ENCODE assay signal across 7 mouse cellular contexts in the genomic region with DNA sequence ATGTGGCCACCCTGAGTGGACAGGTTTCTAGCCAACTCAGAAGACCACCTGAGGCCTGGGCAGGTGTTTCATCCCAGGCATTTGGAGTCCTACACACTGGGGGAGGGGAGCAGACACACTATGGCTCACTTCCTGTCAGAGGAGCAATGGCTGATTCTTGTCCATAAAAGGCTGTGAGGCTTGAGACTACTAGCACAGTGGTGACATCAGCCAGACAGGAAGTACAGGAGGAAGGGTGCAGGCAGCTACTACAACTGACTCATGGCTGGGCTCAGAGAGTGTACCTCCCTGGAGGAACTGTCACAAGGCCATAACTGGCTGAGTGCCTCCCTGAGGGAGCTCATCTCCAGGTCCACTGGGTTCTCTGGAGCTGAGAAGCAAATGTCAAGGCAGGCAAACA. TPM values are rescaled to one million over a fixed set of nuclear protein-coding genes. Genes with fewer than 3 reads are reported as not detected.
DNase-seq lines count a peak whose midpoint lies in the region; ATAC-seq and TF ChIP-seq lines count a peak whose summit lies in the region.

No protein-coding gene starts in this region.

- no peak overlapping the region for H3K4me2 ChIP-seq in intestine, embryonic 15.5 days (replicated peaks)
- no peak overlapping the region for H3K4me2 ChIP-seq in liver, embryonic 15.5 days

- intact Hi-C loops in gastrocnemius, postnatal 14 days (cut with DNase I; ENCODE audit: low total_unique reads): no loop called here

- TF ChIP-seq CTCF in spleen, adult 2 months (IDR thresholded peaks at IDR 0.05; ENCODE audit: extremely low read depth, insufficient read depth, insufficient read length, insufficient replicate concordance): no peak

- H3K9me3 ChIP-seq in intestine, embryonic 15.5 days: no peaks in the 10 kb centered on the region
- H3K9me3 ChIP-seq in liver, embryonic 15.5 days (replicated peaks): no peaks in the 10 kb centered on the region

- peak overlapping the region; percentile 95 for H3K27ac ChIP-seq in intestine, embryonic 15.5 days
- peak overlapping the region; percentile 65; the same call in 1 of the 2 replicates for H3K27ac ChIP-seq in liver, embryonic 15.5 days (replicated peaks)
- H3K27ac ChIP-seq in spleen, adult 2 months (ENCODE audit: insufficient read depth, low read length): peak overlapping the region; percentile 89

- peak; percentile 46 to 50 for DNase-seq in right cerebral cortex, adult 2 months (ENCODE audit: low spot score in 2 of 2)
- DNase-seq in right cerebral cortex, postnatal 4 days: no peak
- DNase-seq in gastrocnemius, postnatal 14 days: peak; percentile 58
- DNase-seq in spleen, adult 2 months (ENCODE audit: low read depth in 1 of 2, low spot score in 2 of 2): peak; percentile 71 to 83

- peak; percentile 81 for ATAC-seq in activated CD4-positive, CD25-positive, alpha-beta regulatory T cell, adult 4 months
- peak; percentile 46 for ATAC-seq in intestine, embryonic 15.5 days
- ATAC-seq in liver, embryonic 15.5 days (ENCODE audit: insufficient read depth): peak; percentile 58

- peaks cover 27% of the 10 kb centered on the region for H3K36me3 ChIP-seq in intestine, embryonic 15.5 days
- H3K36me3 ChIP-seq in liver, embryonic 15.5 days (replicated peaks): peaks cover 91% of the 10 kb centered on the region
- H3K36me3 ChIP-seq in spleen, adult 2 months (ENCODE audit: control insufficient read depth, insufficient read depth, low read length): peaks cover 52% of the 10 kb centered on the region

- no peaks in the 10 kb centered on the region for H3K27me3 ChIP-seq in intestine, embryonic 15.5 days (replicated peaks)
- H3K27me3 ChIP-seq in liver, embryonic 15.5 days: no peaks in the 10 kb centered on the region
- no peaks in the 10 kb centered on the region for H3K27me3 ChIP-seq in spleen, adult 2 months (ENCODE audit: control insufficient read depth, insufficient read depth, low read length)

- peaks cover 49% of the 10 kb centered on the region for H3K4me1 ChIP-seq in intestine, embryonic 15.5 days (replicated peaks)
- H3K4me1 ChIP-seq in liver, embryonic 15.5 days (replicated peaks): peaks cover 67% of the 10 kb centered on the region
- H3K4me1 ChIP-seq in spleen, adult 2 months (ENCODE audit: control insufficient read depth, insufficient read depth, insufficient read length): peaks cover 64% of the 10 kb centered on the region

- 0 out of 2 replicates have a peak overlapping the region, but pooled peaks have one; percentile 11 for H3K9ac ChIP-seq in intestine, embryonic 15.5 days
- no peak overlapping the region for H3K9ac ChIP-seq in liver, embryonic 15.5 days

- no peak overlapping the region for H3K4me3 ChIP-seq in intestine, embryonic 15.5 days (replicated peaks)
- H3K4me3 ChIP-seq in liver, embryonic 15.5 days (replicated peaks): no peak overlapping the region
- no peak overlapping the region for H3K4me3 ChIP-seq in spleen, adult 2 months (ENCODE audit: extremely low read depth, insufficient read depth, insufficient read length)

- no peak for TF ChIP-seq POLR2A in spleen, adult 2 months (IDR thresholded peaks at IDR 0.05; ENCODE audit: low read depth, low read length)

RNA-seq across cellular contexts. Expression of gene Myh9, which starts 41.5 kb away (rescaled TPM):
- 100 to 1,000 TPM; 243 to 280 TPM for polyA plus RNA-seq in activated CD4-positive, CD25-positive, alpha-beta regulatory T cell, adult 4 months (2017; shearing (Covaris generic))
- total RNA-seq in gastrocnemius, postnatal 14 days (2021): 100 to 1,000 TPM in 1 of 2 experiments, 10 to 100 TPM in 1; 96.9 to 111 TPM
- polyA plus RNA-seq in intestine, embryonic 15.5 days (2015; fragmentation: Nextera tagmentation; extraction: Ambion mirVana): 51.6 and 52.9 TPM in 2 replicates
- polyA plus RNA-seq in liver, embryonic 15.5 days (2015; fragmentation: Nextera tagmentation; extraction: Ambion mirVana): 19.5 and 20.3 TPM in 2 replicates
- polyA plus RNA-seq in spleen, adult 2 months (2012; rRNA removed): 138 and 142 TPM in 2 replicates

RNA-seq across cellular contexts. Expression of gene Apol8, which starts 43.7 kb away (rescaled TPM):
- not detected for polyA plus RNA-seq in activated CD4-positive, CD25-positive, alpha-beta regulatory T cell, adult 4 months (2017; shearing (Covaris generic))
- not detected for total RNA-seq in gastrocnemius, postnatal 14 days (2021)
- polyA plus RNA-seq in intestine, embryonic 15.5 days (2015; fragmentation: Nextera tagmentation; extraction: Ambion mirVana): 0.18 and 0.35 TPM in 2 replicates
- 27.0 and 28.5 TPM in 2 replicates for polyA plus RNA-seq in liver, embryonic 15.5 days (2015; fragmentation: Nextera tagmentation; extraction: Ambion mirVana)
- polyA plus RNA-seq in spleen, adult 2 months (2012; rRNA removed): 4.3 and 5.9 TPM in 2 replicates
